Mouse (Mus musculus) liver, embryonic 14.5 days (tissue): ENCODE measurements at regions not wholly inside any gene's neighbourhood (a gene's known extent, or its start where the extent isn't known, plus 50 kb on each side); places are given as distances from the start of the nearest gene placed in this dataset.

ENCODE experiments used
- CTCF ChIP-seq: IDR thresholded peaks from 2 replicates; pipeline ENCODE4 v1.5.1; 2016; ENCODE audit warnings: antibody characterized with exemption, low read depth, control low read depth
- EP300 ChIP-seq: IDR thresholded peaks from 2 replicates; pipeline ENCODE4 v1.6.1; 2016; ENCODE audit warnings: antibody characterized with exemption, low read depth

- no peak for TF ChIP-seq EP300
- TF ChIP-seq CTCF = no peak
Measured at GRCm38 (mm10) chr10:93370331-93370730, 59.4 kb upstream of the Elk3 start.
